Mouse (Mus musculus) kidney, postnatal 0 days (tissue): ENCODE results near the gene H6pd. TPM values are rescaled to one million over a fixed set of nuclear protein-coding genes. Genes with fewer than 3 reads are reported as not detected.

Source experiments
- ATAC-seq: fragments of 200-750 bp; cut with Nextera tagmentation; replicated peaks from 2 replicates; pipeline ENCODE4 v1.8.0; 2017; ENCODE audit warnings: low read depth, moderate number of reproducible peaks, moderate TSS enrichment, moderate library complexity; ENCODE audit not compliant: low FRiP score
- DNase-seq: peaks from one replicate; pipeline ENCODE4 v3.0.0-alpha.2; 2016; ENCODE audit warnings: low spot score
- H3K27ac ChIP-seq: fragments of 300-500 bp; sonication (generic); 2 replicates; pipeline ENCODE4 v1.5.1; 2014; ENCODE audit warnings: mild to moderate bottlenecking
- H3K27me3 ChIP-seq: fragments of 300-500 bp; sonication (generic); 2 replicates; pipeline ENCODE4 v1.6.1; 2014; ENCODE audit warnings: low read length, mixed read lengths; ENCODE audit not compliant: insufficient read depth
- H3K36me3 ChIP-seq: fragments of 300-500 bp; sonication (generic); 2 replicates; pipeline ENCODE4 v1.6.1; 2014; ENCODE audit warnings: low read length, mixed read lengths; ENCODE audit not compliant: insufficient read depth
- H3K4me1 ChIP-seq: fragments of 300-500 bp; sonication (generic); replicated peaks from 2 replicates; pipeline ENCODE4 v1.6.1; 2014; ENCODE audit warnings: antibody characterized with exemption, low read length, mixed read lengths; ENCODE audit not compliant: insufficient read depth
- H3K4me2 ChIP-seq: fragments of 300-500 bp; sonication (generic); 2 replicates; pipeline ENCODE4 v1.6.1; 2014; ENCODE audit warnings: mild to moderate bottlenecking, low read length, moderate library complexity, mixed read lengths
- H3K4me3 ChIP-seq: fragments of 300-500 bp; sonication (generic); replicated peaks from 2 replicates; pipeline ENCODE4 v1.5.1; 2014; ENCODE audit warnings: low read depth, low read length
- H3K9ac ChIP-seq: fragments of 300-500 bp; sonication (generic); 2 replicates; pipeline ENCODE4 v1.6.1; 2014; ENCODE audit warnings: low read depth, low read length
- H3K9me3 ChIP-seq: fragments of 300-500 bp; sonication (generic); replicated peaks from 2 replicates; pipeline ENCODE4 v1.6.1; 2016; ENCODE audit warnings: low read length, inconsistent platforms, mixed read lengths
- CTCF ChIP-seq: IDR thresholded peaks from 2 replicates; pipeline ENCODE4 v1.5.1; 2016; ENCODE audit warnings: antibody characterized with exemption, low read depth, mild to moderate bottlenecking, moderate library complexity
- WGBS: fragments of 180-500 bp; shearing (Covaris S2); extraction: QIAGEN DNeasy Blood & Tissue Kit; methylation state at CpG from one replicate; pipeline ENCODE4 v1.1.7; 2014; 5-methylcytosine and 5-hydroxymethylcytosine counted together
- polyA plus RNA-seq: library from polyadenylated mRNA; unstranded; fragments of >200 nt; fragmentation: Nextera tagmentation; extraction: Ambion mirVana; gene quantifications from 2 replicates; pipeline ENCODE4 v1.2.1, GENCODE M21; 2015

Gene H6pd
- polyA plus RNA-seq, 1 experiment from 2014 or later = 27.8 TPM

DNA sequence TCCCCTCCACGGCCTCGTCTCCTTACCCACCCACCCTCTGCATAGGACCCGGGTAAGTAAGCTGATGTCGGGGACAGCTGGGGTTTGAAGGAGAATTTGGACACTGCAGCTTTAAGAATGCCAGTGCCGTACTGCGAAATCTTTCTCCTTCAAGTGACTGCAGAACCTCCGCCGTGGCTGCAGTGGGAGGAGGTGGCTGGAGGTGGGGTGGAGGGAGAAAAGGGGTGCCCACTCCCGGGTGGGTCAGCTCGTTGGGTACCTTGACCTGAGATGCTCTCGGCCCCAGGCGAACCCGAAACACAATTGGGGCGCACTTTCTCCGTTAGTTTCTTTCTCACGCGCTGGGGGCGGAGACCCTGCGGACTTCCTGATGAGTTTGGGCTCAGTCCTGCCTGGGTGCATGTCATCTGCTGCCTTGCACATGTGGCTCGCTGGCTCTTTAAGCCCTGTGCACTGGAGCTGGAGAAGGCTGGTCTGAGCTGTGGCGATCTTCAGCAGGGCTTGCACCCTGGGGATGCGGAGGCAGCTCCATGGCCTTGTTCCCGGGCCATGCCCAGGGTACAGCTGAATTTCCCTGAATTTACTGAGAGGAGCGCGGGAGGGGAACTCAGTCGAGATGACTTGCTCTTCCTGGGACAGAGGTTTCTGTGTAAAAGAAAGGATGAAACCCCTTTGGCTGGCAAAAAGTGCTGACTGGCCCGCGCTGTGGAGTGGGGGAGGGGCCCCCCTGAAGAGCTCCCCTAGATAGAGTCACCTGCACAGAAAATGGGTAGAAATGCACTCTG lies 21.8 kb upstream of the H6pd start:
- 2% methylated on average over 28 of the region's 28 CpGs for WGBS
- no peak overlapping the region for H3K27ac ChIP-seq
- H3K4me2 ChIP-seq = peak overlapping the region; percentile 95
- peak; percentile 63 for DNase-seq
- peak overlapping the region; percentile 35 for H3K9ac ChIP-seq
- peaks cover 5% of the 10 kb centered on the region; the same call in 1 of the 2 replicates for H3K4me1 ChIP-seq
- no peak for ATAC-seq
- H3K9me3 ChIP-seq = no peaks in the 10 kb centered on the region
- H3K27me3 ChIP-seq = peaks cover 55% of the 10 kb centered on the region
- TF ChIP-seq CTCF = no peak
- peak overlapping the region; percentile 50 for H3K4me3 ChIP-seq
- H3K36me3 ChIP-seq = no peaks in the 10 kb centered on the region

DNA sequence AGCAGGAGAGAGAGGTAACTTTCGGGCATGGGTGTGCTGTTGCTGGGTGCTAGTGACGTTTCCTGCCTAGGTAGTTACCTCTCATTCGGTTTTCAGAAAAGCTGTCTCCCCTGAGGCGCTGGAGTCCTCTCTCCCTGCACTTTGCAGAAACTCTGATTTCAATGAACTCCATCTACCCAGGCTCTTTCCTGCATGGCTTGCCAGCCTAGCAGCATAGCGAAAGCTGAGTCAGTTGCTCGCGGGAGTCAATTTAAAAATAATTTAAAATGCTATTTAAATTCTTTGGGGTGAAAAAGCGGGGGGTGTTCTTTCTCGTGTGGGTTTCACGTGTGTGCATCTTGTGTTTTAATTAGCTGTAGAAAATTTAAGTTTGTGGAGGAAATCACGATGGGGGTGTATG lies 21.1 kb upstream of the H6pd start:
- ATAC-seq = no peak
- Histone ChIP-seq H3K27ac (no peak overlapping the region), H3K27me3 (peaks cover 55% of the 10 kb centered on the region), H3K4me1 (peaks cover 5% of the 10 kb centered on the region; the same call in 1 of the 2 replicates), H3K36me3 (no peaks in the 10 kb centered on the region), H3K4me2 (peak overlapping the region; percentile 95), H3K9ac (no peak overlapping the region), H3K4me3 (peak overlapping the region; percentile 50), H3K9me3 (no peaks in the 10 kb centered on the region)
- WGBS = 2% methylated on average over 11 of the region's 11 CpGs
- TF ChIP-seq CTCF = no peak
- no peak for DNase-seq

DNA sequence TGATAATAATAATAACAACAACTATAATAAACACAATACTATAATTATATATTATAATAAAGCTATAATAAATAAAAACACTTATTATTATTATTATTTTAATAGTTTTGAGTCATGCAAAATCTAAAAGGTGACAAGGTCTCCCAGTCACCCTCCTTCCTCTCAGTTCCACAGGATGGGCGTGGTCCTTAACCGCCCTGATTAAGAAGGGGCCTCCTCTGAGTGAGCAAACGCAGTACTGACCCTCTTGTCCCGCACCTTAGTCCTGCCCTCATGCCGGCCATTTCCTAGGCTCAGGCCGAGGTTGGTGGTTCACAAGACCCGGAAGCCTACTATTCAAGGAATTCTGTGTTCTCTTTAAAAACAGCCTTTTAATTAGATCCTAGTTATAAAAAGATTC lies 14.7 kb upstream of the H6pd start:
- Histone ChIP-seq H3K4me1 (no peaks in the 10 kb centered on the region), H3K9me3 (no peaks in the 10 kb centered on the region), H3K4me3 (no peak overlapping the region), H3K27ac (no peak overlapping the region), H3K36me3 (no peaks in the 10 kb centered on the region), H3K4me2 (no peak overlapping the region), H3K27me3 (0 out of 2 replicates have a peak, but pooled peaks cover 3% of the 10 kb centered on the region), H3K9ac (no peak overlapping the region)
- 61% methylated on average over 7 of the region's 7 CpGs for WGBS
- TF ChIP-seq CTCF = no peak
- no peak for ATAC-seq
- DNase-seq = no peak

DNA sequence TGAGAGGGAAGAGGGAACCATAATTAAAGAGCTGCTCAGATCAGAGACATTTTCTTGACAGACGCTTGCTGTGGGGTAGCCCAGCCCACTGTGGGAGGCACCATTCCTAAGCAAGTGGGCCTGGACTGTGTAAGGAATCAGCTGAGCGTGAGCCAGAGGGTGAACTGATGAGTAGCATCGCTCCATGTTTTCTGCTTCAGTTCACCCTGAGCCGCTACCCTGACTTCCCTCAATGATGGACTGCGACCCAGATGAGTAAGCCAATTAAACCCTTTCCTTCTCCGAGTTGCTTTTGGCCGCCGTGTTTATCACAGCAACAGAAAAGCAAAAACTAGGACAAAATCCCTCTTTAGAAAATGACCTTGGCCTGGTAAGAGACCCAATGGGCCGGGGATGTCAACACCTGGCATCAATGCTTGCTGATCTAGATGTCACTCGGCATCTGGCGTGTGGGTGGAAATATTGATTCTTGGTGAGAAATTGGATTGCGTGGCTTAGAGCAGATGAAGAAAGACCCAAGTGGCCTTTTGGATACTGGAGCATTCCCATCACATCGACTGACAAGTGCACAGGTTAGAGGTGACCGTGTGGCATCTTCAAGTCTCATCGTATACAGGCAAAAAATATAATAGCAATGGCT lies 11.0 kb upstream of the H6pd start:
- 84% methylated on average over 15 of the region's 15 CpGs for WGBS

DNA sequence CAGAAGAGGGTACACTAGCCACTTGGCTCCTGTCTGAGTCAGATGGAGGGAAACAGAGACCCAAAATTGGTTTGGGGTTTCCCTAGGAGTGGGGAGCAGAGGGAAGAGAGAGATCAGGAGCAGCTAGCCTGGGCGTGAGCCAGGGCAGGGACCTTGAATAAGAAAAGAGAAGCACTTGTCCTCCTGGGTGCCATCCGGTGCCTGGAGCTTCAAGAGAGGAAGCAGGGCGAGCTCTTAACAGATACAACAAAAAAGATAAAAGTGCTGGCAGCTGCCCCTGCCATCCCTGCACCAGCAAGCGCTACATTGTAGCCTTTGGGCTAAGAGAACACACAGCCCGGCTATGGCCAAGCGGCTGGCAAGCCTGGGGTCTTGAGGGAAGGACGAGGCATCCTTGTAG lies 6.6 kb upstream of the H6pd start:
- H3K4me3 ChIP-seq = no peak overlapping the region
- no peaks in the 10 kb centered on the region for H3K36me3 ChIP-seq
- no peak overlapping the region for H3K27ac ChIP-seq
- TF ChIP-seq CTCF = no peak
- no peak for DNase-seq
- 79% methylated on average over 7 of the region's 7 CpGs for WGBS
- no peak for ATAC-seq
- H3K9me3 ChIP-seq = no peaks in the 10 kb centered on the region
- H3K9ac ChIP-seq = no peak overlapping the region
- no peak overlapping the region for H3K4me2 ChIP-seq
- no peaks in the 10 kb centered on the region for H3K27me3 ChIP-seq
- H3K4me1 ChIP-seq = no peaks in the 10 kb centered on the region

More for the DNA sequence above, 11.0 kb upstream of the H6pd start:
- Histone ChIP-seq H3K4me1 (no peaks in the 10 kb centered on the region), H3K27ac (no peak overlapping the region), H3K27me3 (no peaks in the 10 kb centered on the region), H3K4me3 (no peak overlapping the region), H3K36me3 (no peaks in the 10 kb centered on the region), H3K4me2 (no peak overlapping the region), H3K9me3 (no peaks in the 10 kb centered on the region), H3K9ac (no peak overlapping the region)
- no peak for DNase-seq
- no peak for ATAC-seq
- TF ChIP-seq CTCF = no peak

DNA sequence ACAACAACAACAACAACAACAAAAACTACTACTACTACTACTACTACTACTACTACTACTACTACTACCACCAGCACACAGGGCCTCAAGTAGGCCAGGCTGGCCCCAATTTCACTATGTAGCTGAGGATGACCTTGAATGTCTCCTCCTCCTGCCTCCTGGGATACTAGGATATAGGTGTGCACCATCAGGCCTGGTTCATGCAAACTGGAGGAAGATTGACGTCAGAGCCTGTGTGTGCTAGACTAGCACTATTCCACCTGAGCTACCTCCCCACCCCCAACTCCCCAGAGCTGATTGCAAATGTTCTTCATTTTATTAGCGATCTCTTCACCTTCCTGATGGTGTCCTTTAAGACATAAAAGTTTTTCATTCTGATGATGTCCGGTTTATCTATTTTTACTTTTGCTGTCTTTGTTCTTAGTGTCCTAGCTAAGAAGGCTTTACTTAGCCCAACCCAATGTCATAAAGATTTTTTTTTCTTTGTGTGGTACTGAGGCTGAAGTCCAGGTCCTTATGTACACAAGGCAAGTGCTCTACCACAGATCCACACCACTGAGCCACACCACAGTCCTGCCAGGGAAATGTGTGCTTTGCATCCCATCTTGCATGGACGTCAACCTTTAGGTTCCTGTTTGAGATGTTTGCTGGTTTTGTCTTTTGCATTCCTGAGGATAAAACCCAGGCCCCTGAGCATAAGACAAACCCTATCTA lies 5.7 kb upstream of the H6pd start:
- Histone ChIP-seq H3K36me3 (no peaks in the 10 kb centered on the region), H3K4me3 (no peak overlapping the region), H3K4me2 (no peak overlapping the region), H3K9me3 (no peaks in the 10 kb centered on the region), H3K9ac (no peak overlapping the region), H3K4me1 (no peaks in the 10 kb centered on the region), H3K27ac (no peak overlapping the region), H3K27me3 (no peaks in the 10 kb centered on the region)
- no peak for DNase-seq
- no peak for TF ChIP-seq CTCF
- no peak for ATAC-seq
- 84% methylated on average over 4 of the region's 4 CpGs for WGBS
